Mouse (Mus musculus) liver, embryonic 11.5 days (tissue): Measurements from ENCODE around the gene Brinp3. TPM values are rescaled to one million over a fixed set of nuclear protein-coding genes. Genes with fewer than 3 reads are reported as not detected.

Experiments used
- ATAC-seq: fragments of 200-750 bp; cut with Nextera tagmentation; replicated peaks from 2 replicates; pipeline ENCODE4 v1.8.0; 2017; ENCODE audit warnings: moderate number of reproducible peaks, mild to moderate bottlenecking, moderate TSS enrichment, moderate library complexity; ENCODE audit not compliant: low FRiP score
- DNase-seq: peaks from one replicate; pipeline ENCODE4 v3.0.0-alpha.2; 2017; ENCODE audit warnings: low spot score
- H3K27ac ChIP-seq: fragments of 300-500 bp; sonication (generic); 2 replicates; pipeline ENCODE4 v1.5.1; 2014; ENCODE audit warnings: mild to moderate bottlenecking, low read depth, low read length, control low read depth
- H3K27me3 ChIP-seq: fragments of 300-500 bp; sonication (generic); replicated peaks from 2 replicates; pipeline ENCODE4 v1.6.1; 2014; ENCODE audit warnings: low read length, mixed read lengths; ENCODE audit not compliant: control insufficient read depth, insufficient read depth
- H3K36me3 ChIP-seq: fragments of 300-500 bp; sonication (generic); 2 replicates; pipeline ENCODE4 v1.6.1; 2014; ENCODE audit warnings: mild to moderate bottlenecking, low read length, moderate library complexity, mixed read lengths; ENCODE audit not compliant: control insufficient read depth, insufficient read depth
- H3K4me1 ChIP-seq: fragments of 300-500 bp; sonication (generic); replicated peaks from 2 replicates; pipeline ENCODE4 v1.6.1; 2014; ENCODE audit warnings: low read length, mixed read lengths; ENCODE audit not compliant: control insufficient read depth, insufficient read depth
- H3K4me2 ChIP-seq: fragments of 300-500 bp; sonication (generic); 2 replicates; pipeline ENCODE4 v1.6.1; 2014; ENCODE audit warnings: mild to moderate bottlenecking, control low read depth, moderate library complexity
- H3K4me3 ChIP-seq: fragments of 300-500 bp; sonication (generic); 2 replicates; pipeline ENCODE4 v1.5.1; 2014; ENCODE audit warnings: low read depth, low read length, control low read depth
- H3K9ac ChIP-seq: fragments of 300-500 bp; sonication (generic); 2 replicates; pipeline ENCODE4 v1.6.1; 2014; ENCODE audit warnings: low read depth, low read length, control low read depth
- H3K9me3 ChIP-seq: fragments of 300-500 bp; sonication (generic); 2 replicates; pipeline ENCODE4 v1.6.1; 2016; ENCODE audit warnings: low read length, inconsistent platforms, mixed read lengths; ENCODE audit not compliant: control insufficient read depth
- WGBS: fragments of 180-500 bp; shearing (Covaris S2); extraction: QIAGEN DNeasy Blood & Tissue Kit; methylation state at CpG from one replicate; pipeline ENCODE4 v1.1.7; 2014; 5-methylcytosine and 5-hydroxymethylcytosine counted together
- polyA plus RNA-seq: library from polyadenylated mRNA; unstranded; fragments of >200 nt; fragmentation: Nextera tagmentation; extraction: Ambion mirVana; gene quantifications from 2 replicates; pipeline ENCODE4 v1.2.1, GENCODE M21; 2014

The Brinp3 gene
- polyA plus RNA-seq, 1 experiment from 2014 or later, result 0.29 TPM

DNA sequence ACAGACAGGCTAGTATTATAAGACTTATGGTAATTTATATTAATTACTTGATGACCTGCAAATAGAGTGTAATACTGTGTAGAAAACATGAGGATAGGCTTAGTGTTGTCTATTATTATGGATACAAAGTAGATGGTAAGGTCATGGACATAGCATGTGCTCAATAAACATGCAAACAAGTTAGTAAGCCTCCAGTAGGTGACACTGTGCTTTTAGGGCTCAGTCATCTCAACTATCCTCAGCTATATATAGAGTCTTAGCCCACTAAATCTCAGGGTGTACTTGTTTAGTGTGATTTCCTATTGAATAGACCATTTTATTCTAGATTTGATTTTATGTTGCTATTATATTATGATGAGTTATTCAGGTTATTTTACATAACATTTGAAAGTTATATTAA, 34.0 kb downstream of the Brinp3 start:
- Histone ChIP-seq H3K27ac (no peak overlapping the region), H3K9me3 (no peaks in the 10 kb centered on the region), H3K9ac (no peak overlapping the region), H3K4me3 (no peak overlapping the region), H3K36me3 (no peaks in the 10 kb centered on the region), H3K27me3 (no peaks in the 10 kb centered on the region), H3K4me2 (no peak overlapping the region), H3K4me1 (no peaks in the 10 kb centered on the region)
- ATAC-seq, result no peak
- DNase-seq, result no peak

GRCm38 (mm10) chr1:146546847-146547428, 52.4 kb downstream of the Brinp3 start:
- Histone ChIP-seq H3K27ac (no peak overlapping the region), H3K9ac (no peak overlapping the region), H3K9me3 (no peaks in the 10 kb centered on the region), H3K4me2 (no peak overlapping the region), H3K27me3 (no peaks in the 10 kb centered on the region), H3K36me3 (no peaks in the 10 kb centered on the region), H3K4me1 (no peaks in the 10 kb centered on the region), H3K4me3 (no peak overlapping the region)
- 77% methylated on average over 2 of the region's 2 CpGs for WGBS
- DNase-seq, result no peak
- no peak for ATAC-seq

DNA sequence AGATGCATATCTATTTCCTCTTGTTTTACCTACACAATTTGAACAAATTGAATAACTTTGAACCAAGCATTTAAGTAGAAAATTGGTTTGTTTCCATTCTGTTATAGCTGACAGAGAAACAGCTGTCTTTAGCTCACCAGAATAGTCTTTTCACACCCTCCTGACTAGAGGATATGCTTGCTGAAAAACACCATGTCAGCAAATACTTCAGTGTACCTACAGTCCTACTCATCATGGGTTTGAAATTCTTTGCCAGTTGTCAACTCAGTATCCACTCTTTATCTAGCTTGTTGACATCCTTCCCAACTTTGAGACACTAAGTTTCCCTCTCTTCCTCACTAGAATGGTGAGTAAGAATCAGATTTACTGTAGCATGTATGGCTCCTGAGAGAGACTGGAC, 62.4 kb downstream of the Brinp3 start:
- DNase-seq, result no peak
- H3K27ac ChIP-seq, result no peak overlapping the region
- H3K9ac ChIP-seq, result no peak overlapping the region
- H3K4me1 ChIP-seq, result no peaks in the 10 kb centered on the region
- no peaks in the 10 kb centered on the region for H3K36me3 ChIP-seq
- H3K27me3 ChIP-seq, result no peaks in the 10 kb centered on the region
- no peaks in the 10 kb centered on the region for H3K9me3 ChIP-seq
- no peak overlapping the region for H3K4me3 ChIP-seq
- no peak for ATAC-seq
- no peak overlapping the region for H3K4me2 ChIP-seq

GRCm38 (mm10) chr1:146562144-146562543, 67.6 kb downstream of the Brinp3 start:
- H3K4me1 ChIP-seq, result no peaks in the 10 kb centered on the region
- H3K9ac ChIP-seq, result no peak overlapping the region
- DNase-seq, result no peak
- no peaks in the 10 kb centered on the region for H3K27me3 ChIP-seq
- H3K4me3 ChIP-seq, result no peak overlapping the region
- no peak overlapping the region for H3K4me2 ChIP-seq
- H3K36me3 ChIP-seq, result no peaks in the 10 kb centered on the region
- no peak overlapping the region for H3K27ac ChIP-seq
- ATAC-seq, result no peak
- 59% methylated on average over 3 of the region's 3 CpGs for WGBS
- no peaks in the 10 kb centered on the region for H3K9me3 ChIP-seq

DNA sequence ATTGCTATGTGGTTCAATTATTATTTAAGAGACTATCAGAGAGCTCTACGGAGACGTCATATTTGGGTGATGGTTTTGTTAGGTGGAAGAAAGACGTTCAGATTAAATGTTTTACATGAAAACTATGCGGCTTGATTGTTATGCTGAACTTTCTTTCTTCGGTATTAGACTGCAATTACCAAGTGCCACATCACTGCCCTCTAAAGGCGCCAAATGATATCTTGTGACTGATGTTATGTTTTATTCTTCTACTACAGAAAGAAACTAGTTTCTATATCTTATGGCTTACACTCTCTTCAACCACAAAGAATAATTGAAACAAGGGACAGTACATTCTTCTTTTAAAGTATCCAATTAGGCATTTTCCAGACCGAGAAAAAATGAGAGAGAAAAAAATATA, 89.6 kb downstream of the Brinp3 start:
- DNase-seq (no peak), ATAC-seq (no peak)
- Histone ChIP-seq H3K27me3 (no peaks in the 10 kb centered on the region), H3K9me3 (no peaks in the 10 kb centered on the region), H3K4me3 (no peak overlapping the region), H3K27ac (no peak overlapping the region), H3K4me1 (no peaks in the 10 kb centered on the region), H3K4me2 (no peak overlapping the region), H3K36me3 (no peaks in the 10 kb centered on the region), H3K9ac (no peak overlapping the region)
- 77% methylated on average over 7 of the region's 7 CpGs for WGBS

DNA sequence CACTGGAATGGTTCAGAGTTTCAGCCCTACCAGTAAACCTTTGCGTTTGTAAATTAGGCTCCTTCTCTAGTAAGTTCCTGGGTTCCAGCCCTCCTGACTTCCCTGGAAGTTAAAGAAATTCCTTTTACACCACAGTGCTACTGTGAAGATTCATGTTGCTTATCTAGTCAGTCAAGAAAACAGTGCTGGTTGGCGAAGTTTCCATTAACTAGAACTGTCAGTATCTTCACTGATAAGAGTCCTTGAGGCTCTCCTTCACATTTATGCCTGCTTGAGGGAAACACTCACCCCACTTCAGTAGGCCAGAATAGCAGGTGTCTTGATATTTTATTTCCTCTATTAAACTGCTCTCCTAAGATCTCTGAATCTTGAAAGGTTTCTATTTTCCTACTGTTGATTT, 138.3 kb downstream of the Brinp3 start:
- Histone ChIP-seq H3K4me1 (no peaks in the 10 kb centered on the region), H3K4me3 (no peak overlapping the region), H3K9me3 (no peaks in the 10 kb centered on the region), H3K27ac (no peak overlapping the region), H3K9ac (no peak overlapping the region), H3K36me3 (no peaks in the 10 kb centered on the region), H3K27me3 (no peaks in the 10 kb centered on the region), H3K4me2 (no peak overlapping the region)
- DNase-seq, result no peak
- WGBS, result 25% methylated on average over 2 of the region's 2 CpGs
- ATAC-seq, result no peak

GRCm38 (mm10) chr1:146657214-146657613, 162.7 kb downstream of the Brinp3 start:
- Histone ChIP-seq H3K27me3 (no peaks in the 10 kb centered on the region), H3K4me2 (no peak overlapping the region), H3K9me3 (no peaks in the 10 kb centered on the region), H3K4me1 (no peaks in the 10 kb centered on the region), H3K36me3 (no peaks in the 10 kb centered on the region), H3K4me3 (no peak overlapping the region), H3K27ac (no peak overlapping the region), H3K9ac (no peak overlapping the region)
- ATAC-seq, result no peak
- 87% methylated on average over 4 of the region's 4 CpGs for WGBS
- no peak for DNase-seq

DNA sequence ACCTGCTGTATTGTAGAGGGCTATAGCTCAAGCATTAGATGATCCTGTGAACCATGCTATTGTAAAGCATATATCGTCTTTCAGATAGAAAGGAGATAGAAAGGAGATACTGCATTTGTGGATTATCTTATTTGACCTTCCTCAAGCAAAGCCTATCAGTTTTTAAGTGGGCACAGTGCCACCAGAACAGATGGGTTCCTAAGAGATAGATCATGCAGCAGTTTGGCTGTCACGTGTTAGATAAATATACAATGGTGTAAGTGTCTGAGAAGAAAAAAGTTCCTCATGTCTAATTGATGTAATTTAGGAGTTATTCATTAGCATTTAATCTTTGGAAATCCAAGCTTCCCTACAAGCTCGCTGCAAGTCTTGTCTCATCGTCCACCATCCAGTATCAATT, 206.2 kb downstream of the Brinp3 start:
- DNase-seq, result no peak
- no peak overlapping the region for H3K27ac ChIP-seq
- no peaks in the 10 kb centered on the region for H3K4me1 ChIP-seq
- H3K9ac ChIP-seq, result no peak overlapping the region
- H3K9me3 ChIP-seq, result no peaks in the 10 kb centered on the region
- no peaks in the 10 kb centered on the region for H3K36me3 ChIP-seq
- H3K27me3 ChIP-seq, result no peaks in the 10 kb centered on the region
- whole genome bisulfite sequencing, result 77% methylated on average over 4 of the region's 4 CpGs
- no peak overlapping the region for H3K4me3 ChIP-seq
- no peak for ATAC-seq
- H3K4me2 ChIP-seq, result no peak overlapping the region

- Histone ChIP-seq H3K27ac (no peak overlapping the region), H3K36me3 (no peaks in the 10 kb centered on the region), H3K9me3 (no peaks in the 10 kb centered on the region), H3K27me3 (no peaks in the 10 kb centered on the region), H3K4me2 (no peak overlapping the region), H3K9ac (no peak overlapping the region), H3K4me3 (no peak overlapping the region), H3K4me1 (no peaks in the 10 kb centered on the region)
- DNase-seq, result no peak
- 81% methylated on average over 3 of the region's 3 CpGs for WGBS
- no peak for ATAC-seq
Observed at GRCm38 (mm10) chr1:146719556-146719955, 225.0 kb downstream of the Brinp3 start.
